Mouse (Mus musculus): ENCODE results near the gene Tenm4.

The Tenm4 gene

DNA sequence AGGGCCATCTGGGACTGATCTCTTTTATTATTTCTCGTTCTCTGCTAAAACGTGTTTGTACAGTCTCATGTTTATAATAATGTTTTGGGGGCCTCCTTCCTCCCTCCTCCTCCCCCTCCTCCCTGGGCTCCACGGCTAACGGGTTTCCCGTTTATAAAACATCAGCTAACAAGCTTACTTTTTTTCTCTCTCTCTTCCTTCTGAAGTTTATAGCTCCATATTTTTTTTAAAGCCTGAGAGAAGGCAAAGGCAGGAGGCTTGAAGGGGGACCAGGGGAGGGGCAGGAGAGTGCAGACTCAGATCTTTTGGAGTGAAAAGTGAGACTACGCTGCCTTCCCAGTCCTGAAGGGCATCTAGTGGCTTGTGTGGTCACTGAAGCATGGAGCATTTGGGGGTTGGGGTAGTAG lies 604.0 kb downstream of the Tenm4 start:
- DNase-seq (ENCODE audit: low spot score): no peak

DNA sequence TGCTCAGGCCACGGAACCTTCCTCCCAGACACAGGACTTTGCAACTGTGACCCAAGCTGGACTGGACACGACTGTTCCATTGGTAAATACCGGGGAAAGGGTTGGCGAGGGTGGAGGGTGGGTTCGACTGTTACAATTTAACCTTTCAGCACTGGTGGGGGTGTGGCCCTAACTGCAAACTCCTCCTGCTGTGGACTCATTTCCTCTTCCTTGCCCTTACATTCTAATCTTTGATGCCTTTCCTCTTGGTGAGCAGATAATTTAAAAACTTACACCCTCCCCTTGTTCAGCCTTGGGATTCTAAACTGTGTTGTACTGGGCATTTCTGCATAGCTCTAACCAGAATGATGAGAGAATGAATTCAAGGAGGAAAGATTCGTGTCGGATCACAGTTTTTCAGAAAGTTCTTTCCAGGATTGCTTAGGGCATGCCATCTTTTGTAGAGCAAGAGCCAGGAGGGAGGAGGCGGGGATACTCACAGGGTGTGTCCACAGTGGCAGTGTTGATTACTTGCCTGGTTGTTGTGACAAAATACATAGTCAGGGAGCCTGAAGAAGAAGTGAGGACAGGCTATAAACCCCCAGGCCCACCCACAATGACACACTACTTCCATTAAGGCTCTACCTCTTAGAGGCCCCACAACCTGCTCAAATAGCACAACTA lies 607.0 kb downstream of the Tenm4 start:
- no peak for DNase-seq (ENCODE audit: low spot score)

DNA sequence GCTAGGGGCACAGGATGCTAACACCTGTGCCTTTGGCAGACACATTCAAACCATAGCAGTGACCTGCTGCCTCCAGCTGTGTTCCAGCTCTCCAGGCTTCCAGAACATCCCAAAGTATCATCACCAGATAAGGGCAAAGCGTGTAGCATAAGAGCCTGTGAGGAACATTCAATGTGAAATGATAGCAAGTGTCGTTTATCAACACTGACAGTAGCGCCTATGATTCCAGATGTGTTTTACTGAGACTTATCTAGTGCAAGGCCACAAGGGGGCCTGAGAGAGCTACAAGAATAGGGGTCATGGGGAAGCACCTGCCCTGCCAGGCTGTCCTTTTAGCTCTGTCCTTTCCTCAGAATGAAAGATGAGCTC lies 607.5 kb downstream of the Tenm4 start:
- DNase-seq (ENCODE audit: low spot score): no peak

DNA sequence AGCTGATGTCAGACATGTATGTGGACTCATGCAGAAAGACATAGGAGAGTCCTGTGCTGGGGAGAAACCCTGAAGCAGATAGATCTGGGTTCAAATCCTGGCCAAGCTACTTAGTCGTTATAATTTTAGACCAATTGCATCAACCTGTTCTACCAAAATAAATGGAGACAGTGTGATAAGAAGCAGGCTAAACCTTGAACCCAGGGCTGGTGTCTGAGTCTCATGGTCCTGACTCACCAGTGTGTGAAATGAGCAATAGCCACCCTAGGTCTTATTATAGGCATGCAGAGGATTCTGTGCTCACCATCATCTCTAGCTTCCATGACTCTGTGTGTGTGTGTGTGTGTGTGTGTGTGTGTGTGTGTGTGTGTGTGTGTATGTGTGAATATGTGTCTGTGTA lies 609.5 kb downstream of the Tenm4 start:
- no peak for DNase-seq (ENCODE audit: low spot score)

DNA sequence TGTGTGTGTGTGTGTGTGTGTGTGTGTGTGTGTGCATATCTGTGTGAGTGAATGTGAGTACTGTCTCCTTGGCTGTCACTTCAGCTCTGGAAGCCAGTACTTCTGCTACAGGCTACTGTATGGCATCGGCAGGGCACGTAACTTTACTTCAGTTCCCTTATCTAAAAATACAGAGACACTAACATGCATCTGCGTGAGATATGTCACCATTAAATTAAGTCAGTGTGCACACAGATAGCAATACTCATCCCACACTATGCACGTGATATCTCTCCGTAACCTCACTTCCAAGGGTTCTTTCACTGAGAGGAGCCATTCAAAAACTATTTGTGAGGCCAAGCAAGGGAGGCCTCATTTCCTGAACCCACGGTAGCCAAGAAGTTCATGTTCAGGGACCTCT lies 610.0 kb downstream of the Tenm4 start:
- no peak for DNase-seq (ENCODE audit: low spot score)

DNA sequence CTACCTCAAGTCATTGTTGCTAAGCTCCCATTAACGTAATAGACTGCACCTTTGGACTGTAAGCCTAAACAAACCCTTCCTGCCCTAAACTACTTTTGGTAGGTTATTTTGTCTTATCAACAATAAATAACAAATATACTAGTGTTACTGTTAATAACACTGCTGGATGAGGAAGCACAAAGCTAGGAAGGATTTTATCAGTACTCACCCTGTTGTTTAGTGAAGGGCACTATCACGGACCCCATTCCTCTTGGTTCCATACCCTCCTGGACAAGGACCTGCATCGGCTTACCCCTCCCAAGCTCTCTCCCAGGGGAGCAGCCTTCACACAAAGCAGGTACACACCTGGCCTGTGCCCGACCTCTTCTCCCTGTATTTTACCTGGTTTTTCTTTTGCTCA lies 611.6 kb downstream of the Tenm4 start:
- DNase-seq (ENCODE audit: low spot score): no peak

DNA sequence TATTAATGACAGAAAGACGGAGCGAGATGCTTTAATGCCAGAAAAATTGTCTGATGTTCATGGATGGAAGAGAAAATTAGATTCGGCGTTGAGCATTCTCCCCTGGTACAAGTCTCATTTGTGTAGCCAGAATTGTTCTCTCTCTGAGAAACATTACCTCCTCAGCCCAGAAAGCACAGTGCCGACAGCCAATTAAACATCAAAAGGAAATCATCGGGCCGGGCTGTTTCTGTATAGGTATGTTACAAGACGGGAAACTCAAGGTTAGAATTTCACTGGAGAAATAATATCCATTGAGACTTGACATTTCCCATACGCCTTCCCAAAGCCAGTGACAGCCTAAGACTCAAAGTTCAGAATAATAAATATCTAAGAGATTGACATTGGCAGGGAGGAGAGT lies 614.8 kb downstream of the Tenm4 start:
- no peak for DNase-seq (ENCODE audit: low spot score)

DNA sequence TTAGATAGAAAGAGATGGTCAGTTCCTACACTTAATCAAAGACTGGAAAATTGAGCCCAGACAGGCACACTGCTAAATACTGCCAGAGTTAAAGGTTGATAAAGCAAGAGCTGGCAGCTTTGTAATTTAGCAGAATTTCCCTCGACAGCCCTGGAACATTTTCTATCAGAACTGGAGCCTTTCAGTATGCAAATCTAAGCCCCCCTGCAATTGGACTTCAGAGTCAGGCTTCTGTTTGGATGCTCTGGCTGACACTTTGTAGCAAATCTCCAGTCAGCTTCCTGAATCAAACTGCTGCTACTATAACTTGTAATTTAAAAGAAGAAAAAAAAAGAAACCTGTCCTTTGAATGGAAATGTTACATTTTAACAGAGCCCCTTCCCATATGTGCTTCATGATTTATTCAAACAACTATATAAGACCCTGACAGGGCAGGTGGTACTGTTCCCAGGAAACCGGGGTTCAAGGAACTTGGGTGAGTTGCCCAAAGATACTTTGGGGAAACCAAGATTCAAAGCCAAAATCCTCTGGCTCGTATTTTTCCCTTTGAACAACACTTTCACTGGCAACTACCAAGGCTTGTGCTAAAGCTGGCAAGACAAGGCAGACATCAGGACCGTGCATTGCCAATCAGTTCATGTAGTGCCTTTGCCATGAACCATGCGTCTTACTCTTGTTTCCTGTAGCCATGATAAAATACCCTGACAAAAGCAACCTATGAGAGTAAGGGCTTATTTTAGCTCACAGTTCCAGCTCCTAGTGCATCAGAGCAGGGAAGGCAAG lies 615.4 kb downstream of the Tenm4 start:
- DNase-seq (ENCODE audit: low spot score): no peak

DNA sequence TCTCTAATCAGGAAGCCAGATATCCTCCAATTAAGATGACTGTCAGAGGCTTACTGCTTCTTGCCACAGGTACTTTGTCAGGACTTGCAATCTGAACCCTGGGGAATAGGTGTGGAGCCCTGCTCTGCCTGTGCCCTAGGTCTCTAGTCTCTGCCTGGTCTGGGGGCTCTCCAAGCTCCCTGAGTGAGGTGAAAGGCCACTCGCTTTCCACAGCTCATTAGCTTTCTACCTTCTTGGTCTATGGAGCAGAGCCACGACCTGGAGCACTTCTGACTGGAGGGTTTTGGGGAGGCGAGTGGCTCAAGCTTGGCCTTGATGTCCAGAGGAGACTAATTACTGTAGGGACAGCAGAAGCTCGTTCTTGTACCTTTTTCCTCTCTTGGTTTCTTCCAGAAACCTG lies 617.1 kb downstream of the Tenm4 start:
- DNase-seq (ENCODE audit: low spot score): no peak

DNA sequence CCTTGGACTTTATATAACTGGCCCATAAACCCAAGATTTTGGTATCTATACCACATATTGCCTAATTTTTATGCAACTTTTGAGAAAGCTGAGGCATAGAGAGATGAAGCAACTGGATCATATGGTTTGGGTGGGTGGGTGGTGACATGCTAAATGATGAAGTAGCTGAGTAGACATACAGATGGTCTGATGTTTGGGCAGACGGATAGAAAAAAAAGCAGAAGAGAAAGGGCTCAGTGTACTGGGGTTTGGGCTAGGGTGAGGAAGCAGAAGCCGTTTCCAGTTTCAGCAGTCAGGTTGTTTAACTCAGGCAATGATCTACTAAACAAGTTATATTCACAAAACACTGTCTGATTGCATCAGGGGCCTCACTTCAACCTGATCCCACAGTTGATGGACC lies 619.3 kb downstream of the Tenm4 start:
- DNase-seq (ENCODE audit: low spot score): no peak

DNA sequence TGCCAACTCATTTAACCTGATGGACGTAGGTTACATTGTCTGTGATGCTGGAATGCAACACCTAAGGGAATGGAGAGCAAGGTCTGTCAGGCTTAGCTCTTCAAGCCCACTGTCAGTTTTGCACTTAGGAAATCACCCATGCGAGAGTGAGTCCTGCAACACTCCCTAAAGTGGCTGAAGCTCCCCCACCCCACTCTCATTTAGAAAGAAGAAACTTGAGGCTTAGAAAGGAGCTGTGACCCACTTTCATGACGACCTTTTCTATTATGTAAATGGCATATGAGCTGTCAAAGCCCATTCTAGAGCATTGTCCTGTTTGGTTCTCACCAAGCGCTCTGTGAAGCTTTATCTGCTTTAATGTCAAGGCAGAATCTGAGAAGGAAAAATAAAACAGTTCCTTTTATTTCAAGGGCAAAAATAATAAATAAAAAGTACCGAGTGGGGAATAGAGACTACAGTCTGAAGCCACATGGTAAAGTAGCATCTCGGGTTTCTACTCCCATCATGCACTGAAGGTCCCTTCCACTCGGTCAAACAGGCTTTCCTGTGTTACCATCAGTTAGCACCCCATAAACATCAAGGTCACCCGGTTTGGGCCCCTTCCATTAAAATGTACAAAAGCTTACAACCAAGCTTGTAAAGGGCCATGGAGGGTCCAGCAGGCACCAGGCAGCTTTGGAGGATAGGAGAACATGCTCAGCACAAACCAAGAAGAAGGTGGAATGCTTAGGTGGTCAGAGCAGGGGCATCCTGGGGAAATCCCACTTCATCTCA lies 621.6 kb downstream of the Tenm4 start:
- no peak for DNase-seq (ENCODE audit: low spot score)

DNA sequence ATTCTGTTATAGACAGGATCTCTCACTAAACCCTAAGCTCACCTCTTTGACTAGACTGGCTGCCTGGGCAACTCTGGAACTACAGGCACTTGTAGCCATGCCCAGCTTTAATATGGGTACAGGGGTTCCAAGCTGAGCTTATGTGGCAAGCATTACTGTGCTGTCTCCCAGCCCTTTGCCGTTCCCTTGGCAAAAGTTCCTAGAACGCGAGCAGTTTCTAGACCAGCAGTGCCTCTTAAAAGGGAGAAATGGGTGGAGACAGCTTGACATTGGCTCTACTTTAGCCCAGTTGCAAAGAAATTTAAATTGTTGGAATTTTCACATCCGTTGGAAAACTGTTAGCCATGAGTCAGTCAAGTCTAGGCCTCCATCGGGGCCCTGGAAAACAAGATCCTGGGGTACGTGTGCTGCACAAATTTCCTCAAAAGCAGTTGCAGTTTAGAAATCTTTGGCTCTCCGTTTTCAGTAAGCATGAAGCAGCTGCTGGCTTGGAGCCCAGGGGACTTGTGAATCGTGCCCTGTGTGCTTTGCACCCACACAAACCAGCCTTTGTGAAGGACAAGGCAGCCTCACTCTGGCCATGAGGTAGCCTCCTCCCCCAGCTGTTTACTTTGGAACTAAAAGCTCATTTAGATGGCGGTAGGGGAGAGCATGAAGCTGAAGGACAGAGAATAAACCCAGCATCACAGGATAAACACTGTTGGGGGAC lies 625.1 kb downstream of the Tenm4 start:
- DNase-seq (ENCODE audit: low spot score): peak; percentile 65

DNA sequence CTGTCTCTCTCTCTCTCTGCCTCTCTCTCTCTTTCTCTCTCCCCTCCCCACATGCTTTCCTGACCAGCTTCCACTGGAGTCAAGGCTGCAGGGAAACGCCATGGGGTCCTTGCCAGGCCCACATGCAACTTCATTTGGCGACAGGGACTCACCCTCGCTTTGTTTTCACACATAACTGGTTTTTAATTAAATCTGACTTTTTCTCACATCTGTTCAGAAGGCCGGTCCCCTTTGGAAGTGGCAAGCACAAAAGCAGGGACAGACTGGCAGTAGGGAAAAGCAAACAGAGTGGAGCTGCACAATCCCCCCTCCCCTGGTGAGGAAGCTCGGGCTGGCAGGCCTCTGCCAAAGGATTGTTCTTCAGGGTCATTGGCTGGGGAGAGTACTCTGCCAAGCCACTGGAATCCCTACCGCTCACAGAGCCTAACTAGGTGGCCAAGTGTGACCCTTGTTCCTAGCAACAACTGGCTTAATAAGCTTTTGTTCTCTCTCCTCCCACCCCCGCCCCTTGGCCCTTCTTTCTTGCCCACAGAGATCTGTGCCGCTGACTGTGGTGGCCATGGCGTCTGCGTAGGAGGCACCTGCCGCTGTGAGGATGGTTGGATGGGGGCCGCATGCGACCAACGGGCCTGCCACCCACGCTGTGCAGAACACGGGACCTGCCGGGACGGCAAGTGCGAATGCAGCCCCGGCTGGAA lies 625.9 kb downstream of the Tenm4 start:
- DNase-seq (ENCODE audit: low spot score): peak; percentile 31

DNA sequence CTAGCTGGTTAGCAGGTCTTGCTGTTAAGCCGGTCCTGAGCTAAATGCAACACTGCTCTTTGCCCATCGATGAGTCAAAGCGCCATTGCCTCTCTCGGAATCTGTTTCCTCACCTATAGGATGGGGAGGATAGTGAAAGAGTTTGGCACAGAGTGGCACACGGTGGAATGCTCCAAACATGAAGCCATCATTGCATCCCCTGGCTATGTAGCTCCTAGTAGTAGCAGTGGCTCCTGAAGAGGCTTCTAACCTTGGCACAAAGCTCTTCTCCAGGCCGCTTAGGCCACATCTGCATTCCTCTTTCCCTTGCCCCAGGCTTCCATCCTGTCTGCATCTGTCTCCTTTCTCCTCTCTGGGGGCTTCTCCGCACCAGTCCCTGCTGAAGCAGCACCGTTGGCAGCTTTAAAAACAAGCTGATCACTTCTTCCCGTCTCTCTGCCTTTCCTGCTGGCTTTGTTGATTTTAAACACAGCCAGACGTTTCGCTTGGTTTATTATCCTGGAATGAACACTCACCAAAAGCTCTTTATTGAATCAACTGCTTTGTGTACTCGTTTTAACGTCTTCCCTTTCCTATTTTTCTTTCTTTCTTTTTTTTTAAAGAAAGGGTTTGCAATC lies 626.8 kb downstream of the Tenm4 start:
- DNase-seq (ENCODE audit: low spot score): no peak

DNA sequence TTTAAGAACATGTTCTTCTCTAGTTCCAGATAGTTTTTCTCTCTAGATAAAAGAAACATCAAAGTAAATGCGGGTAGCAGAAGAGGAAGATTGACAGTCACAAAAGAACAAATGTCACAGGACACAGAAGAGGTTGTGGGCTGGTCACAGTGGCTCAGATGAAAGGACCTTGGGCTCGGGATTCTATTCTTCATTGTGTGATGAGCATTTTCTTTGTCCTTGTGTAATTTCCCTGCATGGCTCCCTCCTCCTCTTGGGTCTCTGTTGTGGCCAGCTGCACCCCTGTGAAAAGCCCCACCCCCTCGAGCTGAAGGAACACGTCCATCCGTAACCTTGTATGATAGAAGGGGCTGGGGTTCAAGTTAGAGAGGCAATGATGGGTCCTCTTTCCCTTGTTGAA lies 628.8 kb downstream of the Tenm4 start:
- no peak for DNase-seq (ENCODE audit: low spot score)

DNA sequence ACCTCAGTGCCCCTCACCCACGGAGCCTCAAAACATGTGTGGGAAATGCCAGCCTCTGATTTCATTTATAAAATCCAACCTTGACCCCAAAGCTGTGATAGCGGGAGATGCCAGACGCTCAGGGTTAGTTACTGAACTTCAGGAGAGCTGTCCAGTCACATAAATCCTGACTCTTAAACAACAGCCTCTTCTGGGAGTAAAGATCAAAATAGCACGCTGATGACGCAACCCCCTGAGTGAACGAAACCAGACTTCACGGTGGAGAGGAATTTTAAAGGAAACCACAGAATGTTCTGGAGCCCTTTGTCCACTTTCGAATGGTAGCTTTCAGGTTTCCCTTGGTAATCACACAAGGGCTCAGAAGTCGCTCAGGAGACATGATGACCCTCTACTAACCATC lies 630.3 kb downstream of the Tenm4 start:
- no peak for DNase-seq (ENCODE audit: low spot score)

DNA sequence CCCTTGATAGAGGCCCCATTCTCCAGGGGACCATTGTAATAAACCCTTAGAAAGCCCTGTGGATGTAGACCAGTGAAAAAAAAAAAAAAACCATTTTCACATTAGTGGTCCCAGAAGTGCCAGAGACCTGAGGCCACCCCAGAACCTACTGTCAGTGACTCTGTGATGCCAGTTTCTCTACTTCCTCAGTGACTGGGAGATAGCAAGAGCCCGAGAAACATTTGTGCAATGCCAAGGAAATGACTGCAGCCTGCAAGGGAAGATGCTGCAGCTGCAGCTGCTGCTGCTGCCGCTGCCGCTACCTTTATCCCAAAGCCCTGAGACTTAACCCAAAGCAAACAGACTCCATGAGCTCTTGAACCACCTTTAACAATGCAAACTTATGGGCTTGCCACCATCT lies 631.2 kb downstream of the Tenm4 start:
- no peak for DNase-seq (ENCODE audit: low spot score)

DNA sequence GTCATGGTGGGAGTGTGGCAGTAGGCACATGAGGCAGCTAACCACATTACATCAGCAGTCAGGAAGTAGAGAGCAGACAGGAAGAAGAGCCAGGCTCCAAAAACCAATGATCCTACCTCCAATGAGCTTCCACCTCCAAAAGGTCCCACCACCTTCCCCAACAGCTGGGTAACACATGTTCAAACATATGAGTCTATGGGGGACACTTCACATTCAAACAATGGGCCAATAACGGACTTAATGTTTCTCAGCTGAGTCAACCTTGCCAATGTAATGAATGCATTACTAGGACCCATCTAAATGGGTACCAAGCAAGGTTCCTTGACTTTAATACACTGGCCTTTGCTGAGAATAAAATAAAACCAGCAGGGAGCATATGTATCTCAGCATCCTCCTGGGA lies 635.5 kb downstream of the Tenm4 start:
- DNase-seq (ENCODE audit: low spot score): no peak

DNA sequence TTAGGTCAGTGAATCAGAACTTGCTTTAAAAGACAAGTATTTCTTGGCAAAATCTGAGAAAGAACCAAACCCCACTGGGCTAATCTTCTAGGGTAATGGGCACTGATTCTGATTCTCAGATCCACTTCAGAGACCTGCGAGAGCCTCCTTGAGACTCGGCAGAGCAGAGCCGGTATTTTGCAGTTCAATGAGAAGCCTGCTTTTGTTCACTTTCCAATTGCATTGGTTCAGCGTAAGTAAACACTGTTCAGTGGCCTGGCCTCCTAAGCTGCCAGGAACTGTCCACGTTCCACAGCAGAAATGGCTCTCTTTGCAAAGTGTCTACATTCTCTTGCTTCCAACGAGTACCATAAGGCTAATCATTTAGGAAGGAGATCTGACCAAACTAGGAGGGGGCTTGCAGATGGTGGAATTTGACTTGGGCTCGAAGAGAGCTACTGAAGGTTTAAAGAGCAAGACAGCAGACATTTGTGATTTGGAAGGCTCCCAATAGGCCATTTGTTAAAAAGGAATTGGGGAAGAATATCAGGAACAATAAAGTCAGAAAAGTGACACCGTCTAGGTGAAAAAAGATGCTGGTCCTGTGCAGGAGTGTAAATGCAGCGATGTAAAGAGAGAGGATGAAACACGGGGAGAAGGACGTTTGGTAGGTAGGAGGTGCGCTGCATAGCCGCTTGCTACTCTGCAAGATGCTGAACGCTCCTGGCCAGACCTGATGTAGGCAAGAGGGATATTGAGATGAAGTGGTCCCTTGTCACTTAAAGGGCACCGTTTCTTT lies 636.4 kb downstream of the Tenm4 start:
- no peak for DNase-seq (ENCODE audit: low spot score)

DNA sequence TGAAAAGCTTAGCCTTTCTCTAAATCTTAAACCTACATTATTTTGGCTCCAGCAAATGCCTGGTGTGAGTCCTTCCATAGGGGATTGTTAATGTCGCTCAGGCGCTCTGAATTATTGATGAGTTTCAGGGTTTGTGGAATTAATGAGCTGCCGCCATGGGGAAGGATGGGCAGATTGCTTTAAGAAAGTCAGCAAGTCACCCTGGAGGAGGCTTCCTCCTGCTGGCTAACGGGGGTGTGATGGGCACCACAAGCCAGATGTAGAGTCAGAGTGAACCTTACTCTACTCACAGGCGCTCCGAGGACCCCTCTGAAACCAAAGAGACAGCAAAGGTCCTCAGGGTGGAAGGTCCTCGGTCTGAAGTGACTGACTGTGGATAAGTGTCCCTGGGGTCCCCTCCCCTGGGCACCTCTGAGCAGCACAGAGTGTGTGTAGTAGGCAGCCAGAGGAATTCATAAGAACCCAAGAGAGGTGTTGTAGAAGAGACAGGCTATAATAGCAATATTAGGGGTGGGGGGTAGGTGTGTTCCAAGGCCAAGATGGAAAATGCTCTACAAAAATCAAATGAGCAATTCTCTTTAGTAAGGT lies 637.1 kb downstream of the Tenm4 start:
- no peak for DNase-seq (ENCODE audit: low spot score)

Data from ovary, postnatal 14 days (tissue).